Mouse (Mus musculus): ENCODE data around the gene Vgll3.

GRCm38 (mm10) chr16:65816059-65816458, 1.0 kb downstream of the Vgll3 start:
- TF ChIP-seq POLR2A (IDR thresholded peaks at IDR 0.05; ENCODE audit: extremely low read depth, insufficient read depth, low read length) (no peak), CTCF (IDR thresholded peaks at IDR 0.05; ENCODE audit: extremely low read depth, insufficient read depth, low read length) (no peak)

Data from cortical plate, adult 2 months (tissue).